Mouse (Mus musculus) MN1 (cell line): Measurements from ENCODE around the gene Inhbe.
"Not testable (repeated sequence)": the region's sequence is repeated elsewhere in the genome, so short reads cannot be mapped to it uniquely, and the experiment has no call there.

Experiments used
- DNase-seq: peaks from one replicate; pipeline ENCODE4 v3.0.0-alpha.2; 2016; ENCODE audit warnings: low spot score

The Inhbe gene

DNA sequence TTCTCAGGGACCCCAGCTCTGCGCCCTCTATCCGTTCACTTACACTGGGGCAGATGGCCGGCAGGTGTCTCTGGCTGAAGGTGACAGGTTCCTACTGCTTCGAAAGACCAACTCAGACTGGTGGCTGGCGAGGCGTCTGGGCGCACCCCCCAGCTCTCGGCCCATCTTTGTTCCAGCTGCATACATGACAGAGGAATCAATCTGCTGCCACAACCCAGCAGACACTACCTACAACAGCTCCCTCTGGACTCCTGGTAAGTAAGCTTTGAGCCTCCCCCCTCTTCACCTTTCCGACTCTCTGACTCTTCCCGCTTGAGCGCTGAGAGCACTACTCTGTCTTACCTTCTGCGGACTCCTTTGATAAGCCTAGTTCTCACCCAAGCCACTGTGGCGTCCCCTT, 32.0 kb downstream of the Inhbe start:
- DNase-seq = no peak

DNA sequence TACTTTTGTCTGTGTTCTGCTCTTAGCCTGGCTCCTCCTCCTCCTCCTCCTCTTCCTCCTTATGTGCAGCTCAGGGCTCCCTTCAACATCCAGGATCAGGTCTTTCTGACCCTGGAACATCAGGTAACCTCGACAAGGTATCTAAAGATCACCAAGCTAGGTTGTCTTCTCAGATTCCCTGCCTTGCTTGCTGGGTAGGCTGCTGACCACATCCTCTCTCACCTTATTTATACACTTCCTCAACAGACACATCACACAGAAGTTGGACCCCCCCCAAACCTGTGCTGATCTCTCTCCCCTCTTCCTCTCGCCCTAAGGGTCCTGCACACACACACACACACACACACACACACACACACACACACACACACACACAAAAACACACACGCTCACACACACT, 32.6 kb downstream of the Inhbe start, which contains the start of gene Arhgap9:
Arhgap9 (plus strand) TSS at position 344 of the 400 bp plus-strand sequence.
- no peak for DNase-seq

DNA sequence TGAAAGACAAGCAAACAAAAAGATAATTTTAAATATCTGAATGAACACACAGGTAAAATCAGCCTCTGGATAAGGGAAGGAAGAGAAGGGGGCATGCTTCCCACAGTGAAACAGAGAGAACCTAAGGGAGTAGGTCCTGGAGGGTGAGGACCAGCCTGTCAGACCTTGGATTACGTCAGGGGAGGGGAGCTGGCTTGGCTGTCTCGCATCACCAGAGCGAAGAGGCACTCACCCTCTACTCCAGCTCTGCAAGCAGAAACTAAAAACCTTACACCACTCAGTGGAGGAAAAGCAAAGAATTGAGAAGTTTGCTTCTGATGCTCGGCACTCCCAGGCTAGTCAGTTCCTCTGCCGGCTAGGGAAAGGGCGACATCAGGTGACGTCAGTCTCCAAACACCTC, 34.2 kb downstream of the Inhbe start:
- DNase-seq = no peak

DNA sequence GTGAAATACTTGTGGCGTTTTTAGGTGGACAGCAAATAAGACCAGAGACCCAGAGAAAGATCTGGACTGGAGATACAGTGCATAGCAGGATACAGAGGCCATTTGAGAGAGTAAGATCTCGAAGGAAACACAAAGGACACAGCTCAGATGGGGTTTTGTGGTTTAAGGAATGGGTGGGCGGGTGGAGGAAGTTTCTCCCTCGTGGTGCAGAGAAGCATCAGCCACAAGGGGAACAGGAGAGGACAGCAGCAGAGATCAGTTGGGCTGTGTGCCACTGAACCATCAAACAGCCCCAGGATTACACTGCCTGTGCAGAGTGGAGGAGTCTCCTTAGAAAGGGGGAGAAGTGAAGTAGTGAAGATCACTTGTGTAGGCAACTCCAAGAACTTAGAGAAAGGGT, 36.2 kb downstream of the Inhbe start:
- DNase-seq = no peak

DNA sequence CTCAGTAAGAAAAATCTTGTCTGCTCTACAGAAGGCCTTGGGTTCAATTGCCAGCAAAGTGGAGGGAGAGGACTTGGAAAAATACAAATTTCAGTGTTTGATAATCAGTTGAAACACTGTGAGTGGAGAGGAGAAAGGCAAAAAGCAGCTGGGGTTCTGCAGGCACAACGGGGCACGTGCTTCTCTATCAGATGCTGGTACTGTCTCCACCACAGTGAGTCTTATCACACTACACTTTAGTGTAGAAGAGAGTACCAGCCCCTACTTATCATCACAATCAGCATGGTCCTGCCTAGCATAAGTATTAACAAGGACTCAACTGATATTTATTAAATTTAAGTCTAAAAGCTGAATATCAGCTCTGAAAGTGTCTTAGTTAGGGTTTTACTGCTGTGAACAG, 36.9 kb downstream of the Inhbe start:
- no peak for DNase-seq

DNA sequence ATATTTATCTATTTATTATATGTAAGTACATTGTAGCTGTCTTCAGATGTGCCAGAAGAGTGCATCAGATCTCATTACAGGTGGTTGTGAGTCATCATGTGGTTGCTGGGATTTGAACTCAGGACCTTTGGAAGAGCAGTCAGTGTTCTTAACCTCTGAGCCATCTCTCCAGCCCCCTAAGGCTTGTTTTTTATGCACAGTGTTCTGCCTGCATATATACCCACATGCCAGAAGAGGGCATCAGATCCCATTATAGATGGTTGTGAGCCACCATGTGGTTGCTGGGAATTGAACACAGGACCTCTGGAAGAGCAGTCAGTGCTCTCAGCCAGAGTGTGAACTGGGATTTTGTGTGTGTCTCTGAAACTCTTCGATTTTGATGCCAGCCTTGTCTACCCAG, 39.3 kb downstream of the Inhbe start:
- not testable (repeated sequence) for DNase-seq

DNA sequence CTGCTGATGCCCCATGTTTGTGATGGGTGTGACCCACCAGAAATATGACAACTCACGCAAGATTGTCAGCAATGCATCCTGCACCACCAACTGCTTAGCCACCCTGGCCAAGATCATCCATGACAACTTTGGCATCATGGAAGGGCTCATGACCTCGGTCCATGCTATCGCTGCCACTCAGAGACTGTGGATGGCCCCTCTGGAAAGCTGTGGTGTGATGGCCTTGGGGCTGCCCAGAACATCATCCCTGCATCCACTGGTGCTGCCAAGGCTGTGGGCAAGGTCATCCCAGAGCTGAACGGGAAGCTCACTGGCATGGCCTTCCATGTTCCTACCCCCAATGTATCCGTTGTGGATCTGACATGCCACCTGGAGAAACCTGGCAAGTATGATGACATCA, 40.7 kb downstream of the Inhbe start:
- not testable (repeated sequence) for DNase-seq

DNA sequence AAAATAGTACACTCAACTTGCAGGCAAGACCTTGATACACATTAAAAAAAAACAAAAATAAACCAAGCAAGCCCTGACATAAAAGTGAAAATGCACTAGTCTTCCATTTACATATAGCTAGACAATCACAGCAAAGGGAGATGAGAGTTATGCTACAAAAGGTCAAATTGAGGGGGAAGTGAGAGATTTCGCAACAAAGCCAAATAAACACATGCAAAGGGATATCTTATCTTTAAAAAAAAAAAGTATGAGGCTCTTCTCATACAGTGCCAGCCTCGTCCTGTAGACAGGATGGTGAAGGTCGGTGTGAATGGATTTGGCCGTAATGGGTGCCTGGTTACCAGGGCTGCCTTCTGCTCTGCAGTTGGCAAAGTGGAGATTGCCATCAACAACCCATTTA, 41.4 kb downstream of the Inhbe start:
- DNase-seq = no peak

DNA sequence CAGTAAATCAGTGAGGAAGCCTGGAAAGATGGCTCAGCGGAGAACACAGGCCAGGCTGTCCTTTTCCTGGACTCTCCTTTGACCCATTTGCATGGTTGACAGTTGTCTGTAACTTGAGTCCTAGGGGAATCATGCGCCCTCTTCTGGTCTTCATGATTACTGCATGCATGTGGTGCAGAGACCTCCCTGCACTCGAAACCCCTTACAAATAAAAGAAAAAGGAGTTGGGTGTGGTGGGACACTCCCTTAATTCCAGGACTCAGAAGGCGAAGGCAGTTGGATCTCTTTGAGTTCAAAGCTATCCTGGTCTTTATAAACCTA, 41.9 kb downstream of the Inhbe start:
- peak; percentile 96 for DNase-seq

DNA sequence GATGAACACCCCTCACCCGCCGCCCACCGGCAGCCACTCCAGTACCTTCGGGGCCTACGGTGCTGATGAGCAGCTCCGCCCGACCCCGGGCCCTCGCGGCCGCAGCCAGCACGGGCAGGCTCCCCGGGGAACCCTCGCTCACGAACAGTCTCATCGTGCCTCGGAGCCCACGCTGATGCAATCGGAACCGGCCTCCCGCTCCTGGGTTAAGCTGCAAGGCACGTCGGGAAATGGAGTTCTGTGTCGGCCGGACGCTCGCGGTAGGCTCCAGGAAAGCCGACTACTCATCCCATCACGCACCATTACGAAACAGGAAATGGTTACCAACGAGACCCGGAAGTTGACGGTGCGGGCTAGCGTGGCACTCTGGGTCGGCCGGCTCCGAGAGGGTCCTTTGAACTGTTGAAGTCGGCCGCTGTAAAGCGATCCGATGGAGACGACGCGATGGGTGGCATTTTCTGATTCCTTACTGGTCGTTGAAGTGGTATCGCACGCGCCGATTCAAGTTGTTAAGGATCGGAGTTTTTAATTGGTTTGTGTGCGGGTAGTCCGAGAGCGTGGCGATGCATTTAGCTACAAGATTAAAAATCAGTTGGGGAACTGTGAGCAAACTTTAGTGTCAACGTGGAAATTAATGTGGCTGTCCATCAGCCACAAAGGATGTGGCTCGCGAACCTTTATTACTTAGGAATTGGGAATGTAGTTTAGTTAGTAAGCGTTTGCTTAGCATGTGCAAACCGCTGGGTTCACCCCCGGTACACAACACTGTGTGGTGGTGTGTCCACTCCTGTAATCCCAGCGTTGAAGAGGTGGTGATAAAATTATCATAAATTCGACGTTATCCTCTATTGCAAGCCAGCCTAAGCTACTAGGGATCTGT, 42.5 kb downstream of the Inhbe start, which contains the start of gene Mars:
Mars (minus strand) TSS at position 311 of the 880 bp plus-strand sequence.
- DNase-seq = peak; percentile 99

DNA sequence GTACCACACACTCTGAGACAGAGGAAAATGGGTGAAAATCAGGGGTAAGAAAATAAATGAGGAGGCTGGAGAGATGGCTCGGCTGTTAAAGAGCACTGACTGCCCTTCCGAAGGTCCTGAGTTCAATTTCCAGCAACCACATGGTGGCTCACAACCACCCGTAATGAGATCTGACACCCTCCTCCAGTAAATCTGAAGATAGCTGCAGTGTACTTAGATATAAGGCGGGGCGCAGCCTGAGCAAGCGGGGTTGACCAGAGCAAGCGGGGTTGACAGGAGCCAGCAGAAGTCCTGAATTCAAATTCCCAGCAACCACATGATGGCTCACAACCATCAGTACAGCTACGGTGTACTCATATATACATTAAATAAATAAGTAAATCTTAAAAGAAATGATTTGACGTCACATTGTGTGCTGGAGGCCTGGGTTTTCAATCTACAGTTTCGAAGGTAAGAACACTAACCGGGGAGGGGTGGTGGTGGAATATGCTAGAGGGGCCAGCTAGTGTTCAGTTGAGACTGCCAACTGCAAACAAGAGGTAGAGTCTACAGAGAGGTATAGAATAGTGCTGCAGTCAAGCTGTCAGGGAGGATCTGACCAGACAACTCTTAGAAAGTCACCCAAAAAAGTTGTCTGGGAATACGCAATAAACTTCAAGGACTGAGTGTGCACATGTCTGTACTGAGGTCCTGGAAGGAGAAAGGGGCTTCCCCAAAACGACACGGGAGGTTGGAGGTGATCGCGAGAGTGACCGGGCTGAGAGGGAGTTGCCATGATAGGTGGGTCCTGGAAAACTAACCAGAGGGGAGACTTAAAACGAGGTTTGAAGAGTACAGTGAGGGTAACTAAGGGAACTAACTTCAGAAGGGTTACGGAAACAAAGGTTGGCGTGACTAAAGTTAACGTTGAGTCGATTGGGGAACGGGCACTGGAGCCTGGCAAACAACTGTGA, 43.4 kb downstream of the Inhbe start:
- peak; percentile 95 for DNase-seq

DNA sequence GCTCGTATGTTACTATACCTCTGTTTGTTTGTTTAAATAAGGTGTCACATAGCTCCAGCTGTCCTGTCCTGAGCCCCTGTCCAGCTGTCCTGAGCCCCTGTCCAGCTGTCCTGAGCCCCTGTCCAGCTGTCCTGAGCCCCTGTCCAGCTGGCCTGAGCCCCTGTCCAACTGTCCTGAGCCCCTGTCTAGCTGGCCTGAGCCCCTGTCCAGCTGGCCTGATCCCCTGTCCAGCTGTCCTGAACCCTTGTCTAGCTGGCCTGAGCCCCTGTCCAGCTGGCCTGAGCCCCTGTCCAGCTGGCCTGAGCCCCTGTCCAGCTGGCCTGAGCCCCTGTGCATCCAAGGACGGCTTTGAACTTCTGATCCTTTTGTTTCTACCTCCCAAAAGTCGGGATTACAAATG, 45.0 kb downstream of the Inhbe start:
- not testable (repeated sequence) for DNase-seq

DNA sequence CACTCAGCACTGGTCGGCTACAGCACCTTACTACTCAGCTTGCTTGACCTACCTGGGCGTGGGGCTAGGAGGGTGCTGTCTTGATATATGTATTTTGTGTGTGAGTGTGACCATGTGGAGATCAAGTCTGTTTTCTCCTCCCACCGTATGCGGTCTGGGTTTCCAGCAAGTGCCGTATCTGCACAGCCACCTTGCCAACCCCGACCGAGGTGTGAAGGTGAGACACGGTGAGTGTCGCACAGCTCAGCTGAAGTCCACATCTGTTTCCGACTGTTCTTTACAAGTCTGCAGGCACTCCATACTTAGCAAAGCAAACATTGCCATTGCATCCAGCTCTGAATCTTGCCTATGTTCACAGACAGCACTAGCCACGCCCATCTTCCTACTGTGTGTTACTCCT, 51.1 kb downstream of the Inhbe start:
- DNase-seq = no peak

DNA sequence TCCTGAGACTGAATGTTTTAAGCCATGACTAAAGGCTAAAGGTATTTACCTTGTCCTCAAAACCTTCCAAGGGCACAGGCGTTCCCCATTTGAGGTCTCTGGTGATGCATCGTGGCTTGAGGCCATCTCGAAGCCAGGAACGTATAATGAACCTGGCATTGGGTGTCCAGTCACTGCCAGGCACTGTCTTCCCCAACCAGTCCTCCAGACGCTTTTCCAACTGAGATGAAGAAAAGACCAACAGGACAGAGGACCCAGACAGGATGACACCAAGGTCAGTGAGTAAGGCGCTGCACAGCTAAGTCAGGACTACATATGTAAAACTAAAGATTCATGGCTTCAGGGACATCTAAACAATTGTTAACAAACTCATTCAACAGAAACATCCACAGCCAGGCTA, 53.9 kb downstream of the Inhbe start:
- DNase-seq = no peak
